Mouse (Mus musculus) megakaryocyte, adult 5-6 weeks (primary cell): ENCODE data around the gene Lrsam1. TPM values are rescaled to one million over a fixed set of nuclear protein-coding genes. Genes with fewer than 3 reads are reported as not detected.

Experiments
- total RNA-seq, 2 experiments: library from RNA; stranded (forward) in 1 of 2; stranded (reverse) in 1 of 2; fragments of 153-499, 151-499 nt in 1 of 2; fragments of 221-1000, 200-1000 nt in 1 of 2; gene quantifications; 2 replicates each; pipeline versions ENCODE4 v1.2.3 to v1.2.4; 2015 to 2017

The Lrsam1 gene
- total RNA-seq, 2 experiments from 2014 or later, result 5.5 to 7.2 TPM

Other genes with a start within 250 kb of the Lrsam1 start
- gene Cdk9, start 248.5 kb downstream of the Lrsam1 start, total RNA-seq (2015), result 82.1 and 84.4 TPM in 2 replicates
- gene Cdk9, start 248.5 kb downstream of the Lrsam1 start, total RNA-seq (2017), result 73.9 and 79.2 TPM in 2 replicates
- 49.8 and 56.2 TPM in 2 replicates for gene Sh2d3c, start 240.6 kb downstream of the Lrsam1 start, total RNA-seq (2015)
- 30.1 and 38.2 TPM in 2 replicates for gene Sh2d3c, start 240.6 kb downstream of the Lrsam1 start, total RNA-seq (2017)
- gene 6330409D20Rik, start 220.6 kb downstream of the Lrsam1 start, total RNA-seq (2015), result not detected in 2 replicates
- gene 6330409D20Rik, start 220.6 kb downstream of the Lrsam1 start, total RNA-seq (2017), result not detected in 2 replicates
- 19.0 and 24.2 TPM in 2 replicates for gene Tor2a, start 204.4 kb downstream of the Lrsam1 start, total RNA-seq (2015)
- 17.7 and 17.8 TPM in 2 replicates for gene Tor2a, start 204.4 kb downstream of the Lrsam1 start, total RNA-seq (2017)
- not detected in 2 replicates for gene Ttc16, start 186.0 kb downstream of the Lrsam1 start, total RNA-seq (2015)
- gene Ttc16, start 186.0 kb downstream of the Lrsam1 start, total RNA-seq (2017), result not detected in 2 replicates
- gene Ptrh1, start 185.8 kb downstream of the Lrsam1 start, total RNA-seq (2015), result 0.57 TPM in 1 of 2 replicates, not detected in the other
- gene Ptrh1, start 185.8 kb downstream of the Lrsam1 start, total RNA-seq (2017), result 0.88 and 5.4 TPM in 2 replicates
- not detected in 2 replicates for gene Cfap157, start 177.2 kb downstream of the Lrsam1 start, total RNA-seq (2015)
- not detected in 2 replicates for gene Cfap157, start 177.2 kb downstream of the Lrsam1 start, total RNA-seq (2017)
- gene Stxbp1, start 114.4 kb downstream of the Lrsam1 start, total RNA-seq (2015), result 0.09 and 0.30 TPM in 2 replicates
- gene Stxbp1, start 114.4 kb downstream of the Lrsam1 start, total RNA-seq (2017), result 0.48 and 1.3 TPM in 2 replicates
- gene Fam129b, start 85.5 kb downstream of the Lrsam1 start, total RNA-seq (2015), result 18.4 and 20.9 TPM in 2 replicates
- 38.3 and 40.7 TPM in 2 replicates for gene Fam129b, start 85.5 kb downstream of the Lrsam1 start, total RNA-seq (2017)
- gene Rpl12, start 55 bp downstream of the Lrsam1 start, total RNA-seq (2015), result 1,104 and 1,138 TPM in 2 replicates
- gene Rpl12, start 55 bp downstream of the Lrsam1 start, total RNA-seq (2017), result 1,103 and 1,144 TPM in 2 replicates
- 1.4 and 1.5 TPM in 2 replicates for gene Slc2a8, start 20.5 kb upstream of the Lrsam1 start, total RNA-seq (2015)
- 0.89 and 1.8 TPM in 2 replicates for gene Slc2a8, start 20.5 kb upstream of the Lrsam1 start, total RNA-seq (2017)
- gene Garnl3, start 170.0 kb upstream of the Lrsam1 start, total RNA-seq (2015), result 0.20 and 0.82 TPM in 2 replicates
- gene Garnl3, start 170.0 kb upstream of the Lrsam1 start, total RNA-seq (2017), result 2.7 and 5.7 TPM in 2 replicates